Mouse (Mus musculus) hindbrain, embryonic 14.5 days (tissue): ENCODE measurements at regions not wholly inside any gene's neighbourhood (a gene's known extent, or its start where the extent isn't known, plus 50 kb on each side); places are given as distances from the start of the nearest gene placed in this dataset.

Experiments
- ATAC-seq: fragments of 200-750 bp; cut with Nextera tagmentation; 2 replicates; pipeline ENCODE4 v1.8.0; 2017; ENCODE audit warnings: moderate number of reproducible peaks, mild to moderate bottlenecking, moderate TSS enrichment, moderate library complexity; ENCODE audit not compliant: low FRiP score
- DNase-seq: peaks from one replicate; pipeline ENCODE4 v3.0.0-alpha.2; 2015; ENCODE audit warnings: low spot score
- H3K27ac ChIP-seq: fragments of 300-500 bp; sonication (generic); 2 replicates; pipeline ENCODE4 v1.5.1; 2014; ENCODE audit warnings: mild to moderate bottlenecking, moderate library complexity
- H3K27me3 ChIP-seq: fragments of 300-500 bp; sonication (generic); 2 replicates; pipeline ENCODE4 v1.6.1; 2014; ENCODE audit warnings: mild to moderate bottlenecking, low read length, mixed read lengths; ENCODE audit not compliant: control insufficient read depth, insufficient read depth
- H3K36me3 ChIP-seq: fragments of 300-500 bp; sonication (generic); replicated peaks from 2 replicates; pipeline ENCODE4 v1.6.1; 2014; ENCODE audit not compliant: control insufficient read depth, insufficient read depth
- H3K4me1 ChIP-seq: fragments of 300-500 bp; sonication (generic); replicated peaks from 2 replicates; pipeline ENCODE4 v1.6.1; 2014; ENCODE audit warnings: antibody characterized with exemption, low read length, mixed read lengths; ENCODE audit not compliant: control insufficient read depth, insufficient read depth
- H3K4me2 ChIP-seq: fragments of 300-500 bp; sonication (generic); replicated peaks from 2 replicates; pipeline ENCODE4 v1.6.1; 2014; ENCODE audit warnings: mild to moderate bottlenecking, moderate library complexity
- H3K4me3 ChIP-seq: fragments of 300-500 bp; sonication (generic); replicated peaks from 2 replicates; pipeline ENCODE4 v1.5.1; 2014; ENCODE audit warnings: mild to moderate bottlenecking, low read length
- H3K9ac ChIP-seq: fragments of 300-500 bp; sonication (generic); 2 replicates; pipeline ENCODE4 v1.6.1; 2014
- H3K9me3 ChIP-seq: fragments of 300-500 bp; sonication (generic); 2 replicates; pipeline ENCODE4 v1.6.1; 2016; ENCODE audit warnings: low read length; ENCODE audit not compliant: control insufficient read depth
- WGBS: fragments of 180-500 bp; shearing (Covaris S2); extraction: QIAGEN DNeasy Blood & Tissue Kit; methylation state at CpG from one replicate; pipeline ENCODE4 v1.1.7; 2014; 5-methylcytosine and 5-hydroxymethylcytosine counted together

DNA sequence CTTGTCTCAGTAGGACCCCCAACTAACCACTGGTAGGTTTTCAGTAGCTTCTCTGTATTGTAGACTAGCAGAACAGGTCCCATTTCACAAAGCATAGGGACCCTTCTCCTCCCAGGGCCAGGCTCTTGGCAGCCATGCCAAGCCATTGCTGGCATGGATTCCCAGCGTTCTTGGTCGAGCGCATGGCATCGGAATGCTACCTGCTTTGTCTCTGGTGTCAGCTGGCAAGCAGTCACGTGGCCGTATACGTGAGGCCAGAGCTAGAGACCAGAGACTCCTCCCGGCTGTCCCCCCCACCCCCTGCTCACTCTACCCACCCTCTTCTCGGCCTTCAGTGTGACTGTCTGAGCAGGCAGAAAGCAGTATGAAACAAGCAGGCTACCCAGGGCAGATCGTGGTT is 56.9 kb upstream of the Ppara start:
- H3K4me2 ChIP-seq: peak overlapping the region; percentile 80
- peaks cover 63% of the 10 kb centered on the region for H3K4me1 ChIP-seq
- H3K4me3 ChIP-seq: peak overlapping the region; percentile 89
- peak overlapping the region; percentile 97 for H3K9ac ChIP-seq
- peaks cover 15% of the 10 kb centered on the region; the same call in 1 of the 2 replicates for H3K27me3 ChIP-seq
- ATAC-seq (peak; percentile 71), DNase-seq (no peak)
- H3K36me3 ChIP-seq: peaks cover 29% of the 10 kb centered on the region
- peak overlapping the region; percentile 86 for H3K27ac ChIP-seq
- no peaks in the 10 kb centered on the region for H3K9me3 ChIP-seq
- WGBS: 44% methylated on average over 10 of the region's 10 CpGs

DNA sequence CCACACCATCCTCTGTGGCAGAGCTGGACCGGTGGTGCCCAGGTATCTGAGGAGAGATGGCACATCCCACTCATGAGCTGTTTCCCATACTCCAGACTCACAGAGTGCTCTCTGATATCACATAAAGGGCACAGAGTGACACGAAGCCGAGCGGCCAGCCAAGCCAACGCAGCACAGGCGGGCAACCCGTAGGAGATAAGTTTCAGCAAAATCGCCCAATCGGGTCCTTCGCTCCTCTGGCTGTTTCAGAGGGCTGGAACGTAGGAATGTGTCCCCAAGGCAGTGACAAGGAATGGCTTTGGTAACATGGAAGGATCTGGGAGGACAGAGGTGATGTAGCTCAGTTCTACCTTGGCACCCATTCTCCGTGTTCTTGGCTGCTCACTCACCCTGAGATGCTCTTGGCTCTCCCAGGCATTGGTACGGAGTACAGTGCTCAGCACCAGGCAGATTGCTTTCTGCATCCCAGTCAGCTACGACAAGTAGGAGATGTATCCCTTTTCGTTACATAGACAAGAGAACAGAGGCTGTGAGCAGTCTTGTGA is 56.4 kb upstream of the Ppara start:
- DNase-seq (no peak), ATAC-seq (no peak)
- Histone ChIP-seq H3K36me3 (peaks cover 32% of the 10 kb centered on the region), H3K4me1 (peaks cover 63% of the 10 kb centered on the region), H3K9ac (peak overlapping the region; percentile 97), H3K4me2 (peak overlapping the region; percentile 80), H3K27me3 (peaks cover 12% of the 10 kb centered on the region; the same call in 1 of the 2 replicates), H3K9me3 (no peaks in the 10 kb centered on the region), H3K4me3 (peak overlapping the region; percentile 89), H3K27ac (peak overlapping the region; percentile 86)
- WGBS: 80% methylated on average over 15 of the region's 15 CpGs

DNA sequence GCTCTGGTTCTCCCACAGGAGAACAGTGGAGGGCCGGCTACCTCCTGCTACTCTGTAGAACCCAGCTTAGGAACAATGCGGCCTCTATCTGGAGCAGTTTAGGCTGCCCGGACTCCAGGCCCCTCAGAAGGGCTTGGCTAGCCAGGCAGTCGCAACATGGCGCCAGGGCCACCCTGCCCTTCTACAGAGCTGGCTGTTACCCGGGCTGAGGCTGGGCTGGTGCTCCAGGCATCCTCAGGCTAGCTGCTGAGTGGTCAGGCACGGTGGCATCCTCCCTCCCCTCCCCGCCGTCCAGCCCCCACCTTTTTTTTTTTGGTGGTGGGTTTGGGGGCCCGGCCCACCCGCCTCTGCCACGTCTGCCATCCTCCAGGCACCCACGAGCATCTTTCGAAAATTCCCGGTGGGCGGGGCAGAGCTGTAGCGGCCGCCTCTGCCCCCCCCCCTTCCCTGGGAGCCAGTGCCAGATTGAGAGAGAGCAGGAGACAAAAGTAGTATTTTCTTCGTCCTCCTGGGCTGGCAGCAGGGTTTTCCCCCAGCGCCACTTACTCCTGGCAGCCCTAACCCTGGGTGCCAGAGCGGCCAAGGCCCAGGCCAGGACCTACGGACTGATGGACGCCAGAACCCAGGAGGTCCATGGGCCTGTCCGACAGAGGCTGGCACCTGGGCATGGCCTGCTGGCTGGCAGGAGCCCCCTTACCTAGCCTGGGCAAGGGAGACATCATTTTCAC is 55.6 kb upstream of the Ppara start:
- peak; percentile 74 for ATAC-seq
- Histone ChIP-seq H3K36me3 (peaks cover 35% of the 10 kb centered on the region), H3K4me1 (peaks cover 58% of the 10 kb centered on the region), H3K4me2 (peak overlapping the region; percentile 80), H3K9me3 (no peaks in the 10 kb centered on the region), H3K4me3 (peak overlapping the region; percentile 89), H3K9ac (peak overlapping the region; percentile 97), H3K27ac (peak overlapping the region; percentile 86), H3K27me3 (peaks cover 5% of the 10 kb centered on the region; the same call in 1 of the 2 replicates)
- WGBS: 58% methylated on average over 24 of the region's 24 CpGs
- no peak for DNase-seq

DNA sequence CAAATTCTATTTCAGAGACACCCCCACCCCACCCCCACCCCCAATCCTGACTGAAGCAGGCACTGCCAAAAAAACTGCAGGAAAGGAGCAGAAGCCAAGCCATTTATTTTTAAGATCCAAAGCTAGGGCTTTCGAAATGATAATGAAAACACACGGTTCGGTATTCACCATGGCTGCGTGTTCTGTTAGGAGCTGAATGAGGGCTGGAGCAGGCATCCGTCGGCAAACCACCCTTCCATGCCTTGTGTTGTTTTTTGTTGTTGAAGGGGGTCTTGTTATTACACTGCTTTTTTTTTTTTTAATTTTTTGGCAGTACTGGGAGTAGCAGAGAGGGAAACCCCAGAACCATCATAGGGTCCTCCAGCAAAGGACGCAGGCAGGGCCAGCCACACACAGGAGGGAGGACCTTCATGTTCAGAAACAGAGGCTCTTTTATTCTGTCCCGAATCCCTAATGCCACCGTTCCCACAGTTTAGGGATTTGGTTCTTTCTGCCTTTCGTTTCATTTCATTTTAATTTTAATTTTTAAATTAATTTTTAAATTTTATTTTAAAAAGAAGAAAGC is 54.8 kb upstream of the Ppara start:
- Histone ChIP-seq H3K9ac (peak overlapping the region; percentile 97), H3K4me3 (peak overlapping the region; percentile 89), H3K27ac (peak overlapping the region; percentile 86), H3K4me1 (peaks cover 52% of the 10 kb centered on the region), H3K9me3 (no peaks in the 10 kb centered on the region), H3K4me2 (peak overlapping the region; percentile 80), H3K27me3 (no peaks in the 10 kb centered on the region), H3K36me3 (peaks cover 38% of the 10 kb centered on the region)
- 53% methylated on average over 10 of the region's 10 CpGs for WGBS
- ATAC-seq (no peak), DNase-seq (no peak)

DNA sequence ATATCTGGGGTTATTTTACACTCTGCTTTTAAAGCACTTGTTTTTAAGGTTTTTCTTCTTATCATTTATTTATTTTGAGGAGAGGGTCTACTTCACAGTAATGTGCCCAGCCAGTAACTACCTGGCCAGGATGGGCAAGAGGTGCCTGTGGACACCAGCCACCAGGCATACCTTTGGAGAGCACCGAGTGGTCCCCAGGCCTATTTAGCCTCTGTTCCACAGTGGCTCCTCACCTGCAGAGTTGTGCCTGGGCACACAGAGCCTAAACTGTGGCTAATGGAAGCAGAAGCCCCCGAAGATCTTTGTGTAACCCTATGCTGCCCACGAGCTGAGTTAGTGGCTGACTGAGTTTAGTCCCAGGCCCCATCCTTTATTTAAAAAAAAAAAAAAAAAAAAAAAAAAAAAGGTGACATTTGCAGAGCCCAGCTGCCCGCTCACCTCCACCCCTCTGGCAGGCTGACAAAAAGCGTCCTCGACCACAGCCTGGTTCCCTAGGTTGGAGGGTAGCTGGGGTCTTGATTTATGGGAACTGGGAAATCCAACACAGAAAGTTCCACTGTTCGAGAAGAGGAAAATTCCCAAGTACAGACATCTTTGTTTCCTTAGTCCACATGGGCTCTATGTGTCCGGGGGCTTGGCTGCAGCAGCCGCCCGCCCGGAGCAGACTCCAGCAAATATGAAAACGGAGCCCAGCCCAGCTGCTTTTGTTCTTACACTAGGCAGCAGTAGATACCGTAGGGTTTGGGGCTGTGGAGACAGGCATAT is 54.1 kb upstream of the Ppara start:
- WGBS: 28% methylated on average over 13 of the region's 13 CpGs
- Histone ChIP-seq H3K4me3 (peak overlapping the region; percentile 89), H3K27me3 (no peaks in the 10 kb centered on the region), H3K27ac (peak overlapping the region; percentile 86), H3K9ac (peak overlapping the region; percentile 97), H3K4me2 (peak overlapping the region; percentile 80), H3K36me3 (peaks cover 38% of the 10 kb centered on the region), H3K4me1 (peaks cover 46% of the 10 kb centered on the region), H3K9me3 (no peaks in the 10 kb centered on the region)
- ATAC-seq (no peak), DNase-seq (no peak)

DNA sequence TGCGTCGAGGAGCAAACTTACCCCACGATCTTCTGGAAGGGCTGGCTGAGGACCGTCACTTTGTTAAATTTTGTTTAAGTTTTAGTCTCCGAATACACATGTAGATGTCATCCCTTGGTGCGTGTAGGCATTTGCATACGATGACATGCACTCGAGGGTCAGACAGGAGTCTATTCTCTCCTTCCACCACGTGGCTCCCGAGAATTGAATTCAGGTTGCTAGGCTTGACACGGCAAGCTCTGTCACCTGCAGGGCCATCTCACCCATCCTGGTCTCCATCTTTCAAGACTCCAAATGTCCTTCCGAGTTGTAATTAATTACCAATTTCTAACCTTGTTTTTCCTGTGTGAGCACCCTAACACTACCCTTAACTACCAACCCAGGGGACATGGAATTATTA is 52.7 kb upstream of the Ppara start:
- peaks cover 41% of the 10 kb centered on the region for H3K36me3 ChIP-seq
- no peak overlapping the region; the same call in 1 of the 2 replicates for H3K4me3 ChIP-seq
- peaks cover 44% of the 10 kb centered on the region for H3K4me1 ChIP-seq
- no peaks in the 10 kb centered on the region for H3K27me3 ChIP-seq
- peak overlapping the region; percentile 97; the same call in 1 of the 2 replicates for H3K9ac ChIP-seq
- H3K9me3 ChIP-seq: no peaks in the 10 kb centered on the region
- H3K27ac ChIP-seq: no peak overlapping the region
- 65% methylated on average over 12 of the region's 12 CpGs for WGBS
- ATAC-seq (no peak), DNase-seq (no peak)
- peak overlapping the region; percentile 80 for H3K4me2 ChIP-seq

DNA sequence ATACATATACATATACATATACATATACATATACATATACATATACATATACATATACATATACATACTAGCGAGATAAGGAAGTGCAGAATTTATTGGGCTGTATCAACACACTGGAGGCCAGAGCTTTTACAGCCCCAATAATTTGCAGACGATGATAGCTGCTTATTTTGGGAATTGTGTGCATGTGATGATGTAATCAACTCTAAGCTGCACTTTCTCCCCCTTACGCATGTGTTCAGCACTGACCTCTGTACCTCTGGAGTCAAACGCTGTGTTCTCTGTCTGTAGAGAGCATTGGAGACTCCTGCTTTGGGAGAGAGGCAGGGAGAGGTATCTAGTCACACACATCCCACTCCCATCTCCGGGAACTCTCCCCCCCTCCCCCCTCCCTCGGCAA is 52.0 kb upstream of the Ppara start:
- no peak for ATAC-seq
- H3K9me3 ChIP-seq: no peaks in the 10 kb centered on the region
- 72% methylated on average over 6 of the region's 6 CpGs for WGBS
- no peak overlapping the region for H3K9ac ChIP-seq
- H3K4me3 ChIP-seq: no peak overlapping the region
- H3K4me2 ChIP-seq: peak overlapping the region; percentile 33
- no peak for DNase-seq
- no peak overlapping the region for H3K27ac ChIP-seq
- peaks cover 42% of the 10 kb centered on the region for H3K36me3 ChIP-seq
- peaks cover 43% of the 10 kb centered on the region for H3K4me1 ChIP-seq
- H3K27me3 ChIP-seq: no peaks in the 10 kb centered on the region

DNA sequence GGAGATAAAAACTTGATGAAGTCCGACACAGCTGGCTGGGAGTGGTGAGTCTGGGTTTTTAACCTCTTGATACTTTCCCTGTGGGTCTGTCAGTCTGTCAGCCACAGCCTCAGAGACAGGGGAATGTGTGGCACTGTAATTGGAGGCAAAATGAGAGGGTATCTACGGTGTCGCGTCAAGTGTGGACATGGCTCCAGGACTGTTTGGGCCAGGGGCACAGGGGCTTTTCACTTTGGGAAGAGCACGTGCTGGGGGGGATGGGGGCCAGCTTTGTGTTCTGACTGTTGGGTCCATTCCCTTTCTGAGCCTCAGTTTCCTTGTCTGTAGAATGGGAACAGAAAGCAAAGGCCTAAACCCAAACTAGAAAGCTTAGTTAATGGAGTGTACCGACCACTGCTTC is 51.5 kb upstream of the Ppara start:
- WGBS: 91% methylated on average over 6 of the region's 6 CpGs
- Histone ChIP-seq H3K9me3 (no peaks in the 10 kb centered on the region), H3K4me3 (no peak overlapping the region), H3K36me3 (peaks cover 44% of the 10 kb centered on the region), H3K4me1 (peaks cover 42% of the 10 kb centered on the region), H3K27ac (no peak overlapping the region), H3K27me3 (no peaks in the 10 kb centered on the region), H3K9ac (no peak overlapping the region), H3K4me2 (peak overlapping the region; percentile 33; the same call in 1 of the 2 replicates)
- ATAC-seq: no peak
- DNase-seq: no peak

DNA sequence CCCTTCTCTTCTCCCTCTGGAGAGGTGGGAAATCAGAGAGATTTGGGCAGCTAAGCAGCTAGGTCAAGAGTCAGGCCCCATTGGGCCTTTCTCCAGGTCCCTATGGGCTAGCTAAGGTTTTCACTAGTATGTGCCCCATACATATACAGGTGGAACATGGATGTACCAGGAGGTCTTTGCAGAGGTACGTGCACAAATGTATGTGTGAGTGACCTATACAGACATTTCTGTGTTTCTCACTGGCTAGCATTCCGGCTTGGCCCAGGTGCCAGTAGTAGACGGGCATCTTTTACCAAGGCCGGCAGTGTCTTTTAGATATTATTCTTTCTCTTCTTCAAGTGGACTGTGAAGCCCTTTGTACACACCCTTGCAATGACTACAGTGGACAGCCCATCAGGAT is 51.1 kb upstream of the Ppara start:
- H3K36me3 ChIP-seq: peaks cover 43% of the 10 kb centered on the region
- no peaks in the 10 kb centered on the region for H3K9me3 ChIP-seq
- no peaks in the 10 kb centered on the region for H3K27me3 ChIP-seq
- peaks cover 44% of the 10 kb centered on the region for H3K4me1 ChIP-seq
- ATAC-seq: no peak
- no peak overlapping the region for H3K4me3 ChIP-seq
- 91% methylated on average over 4 of the region's 4 CpGs for WGBS
- H3K27ac ChIP-seq: no peak overlapping the region
- H3K4me2 ChIP-seq: peak overlapping the region; percentile 33; the same call in 1 of the 2 replicates
- DNase-seq: no peak
- no peak overlapping the region for H3K9ac ChIP-seq
